Mouse (Mus musculus) testis, adult 10 weeks (tissue): ENCODE measurements around the gene Adad2. TPM values are rescaled to one million over a fixed set of nuclear protein-coding genes. Genes with fewer than 3 reads are reported as not detected.

ENCODE experiments used
- polyA plus RNA-seq: library from polyadenylated mRNA; stranded (reverse); fragments of 350-450 nt; fragmentation: Illumina TruSeq; extraction: RNeasy Lipid Tissue Mini Kit (QIAGEN cat#74804); gene quantifications from one replicate; pipeline ENCODE4 v1.2.3, GENCODE M21; 2014; ENCODE audit warnings: low read depth, low replicate concordance

The Adad2 gene
- 0.21 TPM for polyA plus RNA-seq

GRCm38 (mm10) chr8:119612471-119612870, at the start of gene Adad2:
Adad2 (plus strand) TSS chr8:119612747.

GRCm38 (mm10) chr8:119574437-119575365, 37.8 kb upstream of the Adad2 start, which contains the start of the genes Hsdl1 and Dnaaf1:
Hsdl1 (minus strand) TSS chr8:119575183.
Dnaaf1 (plus strand) TSS chr8:119575235.

GRCm38 (mm10) chr8:119604996-119605395, 7.6 kb upstream of the Adad2 start, which contains the start of gene Taf1c:
Taf1c (minus strand) TSS chr8:119605222.

GRCm38 (mm10) chr8:119635378-119635777, 22.8 kb downstream of the Adad2 start, which contains the start of gene Kcng4:
Kcng4 (minus strand) TSS chr8:119635680.

Other genes starting within 250 kb of the Adad2 start
- gene Mlycd, start 217.9 kb upstream of the Adad2 start, polyA plus RNA-seq: 0.41 TPM
- gene Osgin1, start 178.6 kb upstream of the Adad2 start, polyA plus RNA-seq: 6.7 TPM
- 0.63 TPM for gene Necab2, start 166.0 kb upstream of the Adad2 start, polyA plus RNA-seq
- 0.17 TPM for gene Slc38a8, start 111.0 kb upstream of the Adad2 start, polyA plus RNA-seq
- gene Mbtps1, start 54.0 kb upstream of the Adad2 start, polyA plus RNA-seq: 16.9 TPM
- 6.0 TPM for gene Hsdl1, start 37.6 kb upstream of the Adad2 start, polyA plus RNA-seq
- 38.7 TPM for gene Dnaaf1, start 37.5 kb upstream of the Adad2 start, polyA plus RNA-seq
- gene Taf1c, start 7.5 kb upstream of the Adad2 start, polyA plus RNA-seq: not detected
- gene Kcng4, start 22.9 kb downstream of the Adad2 start, polyA plus RNA-seq: 1.4 TPM
- 3.9 TPM for gene Wfdc1, start 53.6 kb downstream of the Adad2 start, polyA plus RNA-seq
- gene Atp2c2, start 87.3 kb downstream of the Adad2 start, polyA plus RNA-seq: not detected
- gene Tldc1, start 165.7 kb downstream of the Adad2 start, polyA plus RNA-seq: 1.3 TPM
- 0.59 TPM for gene Cotl1, start 227.8 kb downstream of the Adad2 start, polyA plus RNA-seq
- not detected for gene Klhl36, start 249.5 kb downstream of the Adad2 start, polyA plus RNA-seq